Mouse (Mus musculus) activated CD4-positive, CD25-positive, alpha-beta regulatory T cell, adult 4 months (primary cell): ENCODE results near the gene Has1. TPM values are rescaled to one million over a fixed set of nuclear protein-coding genes. Genes with fewer than 3 reads are reported as not detected.

Experiments used
- polyA plus RNA-seq, 2 experiments: library from polyadenylated mRNA; unstranded; fragments of 100-300 nt; shearing (Covaris generic); gene quantifications; one replicate each; pipeline ENCODE4 v1.2.1; 2017

The Has1 gene
- polyA plus RNA-seq, 2 experiments from 2014 or later: not detected

Other genes with a start within 250 kb of the Has1 start
- 10 to 100 TPM; 31.8 to 33.2 TPM for gene Lnpep, start 230.2 kb downstream of the Has1 start, polyA plus RNA-seq
- gene Vmn2r90, start 151.5 kb downstream of the Has1 start, polyA plus RNA-seq: not detected
- 1 to 10 TPM; 5.1 to 6.2 TPM for gene Spaca6, start 28.0 kb downstream of the Has1 start, polyA plus RNA-seq
- under 1 TPM in 1 of 2 experiments, not detected in 1; 0.33 TPM for gene Fpr1, start 28.7 kb upstream of the Has1 start, polyA plus RNA-seq
- gene Fpr2, start 32.6 kb upstream of the Has1 start, polyA plus RNA-seq: under 1 TPM in 1 of 2 experiments, not detected in 1; 0.69 TPM
- under 1 TPM in 1 of 2 experiments, not detected in 1; 0.54 TPM for gene Fpr3, start 32.6 kb upstream of the Has1 start, polyA plus RNA-seq
- not detected for gene Fpr-rs4, start 166.5 kb upstream of the Has1 start, polyA plus RNA-seq
- under 1 TPM in 1 of 2 experiments, not detected in 1; 0.12 TPM for gene Vmn2r124, start 194.2 kb upstream of the Has1 start, polyA plus RNA-seq
- not detected for gene Vmn2r91, start 229.8 kb upstream of the Has1 start, polyA plus RNA-seq